Mouse (Mus musculus) erythroid progenitor cell, adult 5-6 weeks (primary cell): ENCODE measurements around the gene G3bp2. TPM values are rescaled to one million over a fixed set of nuclear protein-coding genes. Genes with fewer than 3 reads are reported as not detected.

Experiments
- ATAC-seq: replicated peaks from 2 replicates; pipeline ENCODE4 v1.8.0; 2016; ENCODE audit warnings: moderate number of reproducible peaks, mild to moderate bottlenecking, moderate TSS enrichment, inconsistent platforms; ENCODE audit not compliant: poor library complexity, low FRiP score, severe bottlenecking
- total RNA-seq, 2 experiments: library from RNA; stranded (forward) in 1 of 2; stranded (reverse) in 1 of 2; fragments of 150-400 nt in 1 of 2; fragments of 186-747, 209-891 nt in 1 of 2; gene quantifications; 2 replicates each; pipeline versions ENCODE4 v1.2.3 to v1.2.4; 2015 to 2017; ENCODE audit warnings: low replicate concordance in 2 of 2

Gene G3bp2
- total RNA-seq, 2 experiments from 2014 or later: 47.8 to 60.5 TPM

DNA sequence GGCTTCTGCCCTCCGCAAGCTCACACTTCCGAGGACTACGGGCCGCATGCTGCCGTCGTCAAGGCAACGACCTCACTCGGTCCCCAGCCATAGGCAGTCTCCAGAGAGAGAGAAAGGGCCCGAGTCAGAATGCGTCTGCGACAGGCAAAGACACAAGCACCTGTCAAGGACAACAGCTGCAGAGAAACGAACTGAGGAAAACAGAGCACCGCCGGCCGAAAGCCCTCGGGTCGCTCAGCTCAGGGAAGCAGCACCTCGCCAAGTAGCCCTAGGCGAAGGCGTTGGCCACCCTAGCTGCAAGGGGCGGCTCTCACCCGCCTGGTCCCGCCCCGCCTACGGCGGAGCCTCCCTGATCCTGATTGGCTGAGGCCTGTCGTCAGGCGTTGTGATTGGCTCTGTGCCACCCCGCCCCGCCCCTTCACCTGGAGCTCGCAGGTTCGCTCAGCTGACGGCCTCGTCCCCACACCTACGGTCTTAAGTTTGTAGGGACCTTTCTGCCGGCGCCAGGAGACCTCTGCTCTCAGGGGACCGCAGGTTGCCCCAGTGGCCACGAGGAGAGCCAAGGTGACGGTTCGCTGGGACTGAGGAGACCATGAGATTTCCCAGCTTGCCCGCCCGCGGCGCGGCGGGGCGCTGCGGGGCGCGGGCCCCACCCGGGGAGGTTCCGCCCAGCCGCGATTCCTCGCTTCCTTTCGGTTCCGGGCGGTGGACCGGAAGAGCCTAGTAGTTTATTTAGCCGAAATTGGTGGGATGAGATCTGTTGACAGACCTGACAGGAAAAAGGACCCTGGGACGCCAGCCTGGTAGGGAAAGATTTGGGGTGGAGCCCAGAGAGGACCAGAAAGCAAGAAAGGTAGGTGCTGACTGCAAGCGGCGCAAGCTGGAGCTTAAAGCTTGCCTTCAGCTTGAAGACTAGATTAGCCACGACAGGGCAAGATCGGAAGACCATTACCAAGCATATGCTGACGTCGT, 40.9 kb downstream of the G3bp2 start:
- ATAC-seq: peak; percentile 100

DNA sequence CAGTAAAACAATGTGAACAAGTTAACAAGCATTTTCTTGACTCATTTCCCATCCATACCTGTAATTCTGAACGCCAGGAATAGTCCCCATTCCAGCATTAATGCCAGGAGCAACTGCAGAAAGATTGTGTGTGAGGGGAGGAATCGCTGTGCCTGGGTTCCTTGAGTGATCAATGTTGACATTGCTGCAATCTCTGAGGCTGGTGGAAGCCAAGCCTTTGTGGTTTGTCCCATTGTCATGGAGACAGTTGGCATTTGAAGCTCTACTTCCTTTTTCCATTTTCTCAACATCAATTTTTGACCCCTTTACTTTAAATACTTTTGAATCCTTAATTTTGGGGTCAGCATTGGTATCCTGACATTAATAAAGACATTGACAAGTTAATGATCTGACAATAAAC, 63.6 kb downstream of the G3bp2 start:
- no peak for ATAC-seq

DNA sequence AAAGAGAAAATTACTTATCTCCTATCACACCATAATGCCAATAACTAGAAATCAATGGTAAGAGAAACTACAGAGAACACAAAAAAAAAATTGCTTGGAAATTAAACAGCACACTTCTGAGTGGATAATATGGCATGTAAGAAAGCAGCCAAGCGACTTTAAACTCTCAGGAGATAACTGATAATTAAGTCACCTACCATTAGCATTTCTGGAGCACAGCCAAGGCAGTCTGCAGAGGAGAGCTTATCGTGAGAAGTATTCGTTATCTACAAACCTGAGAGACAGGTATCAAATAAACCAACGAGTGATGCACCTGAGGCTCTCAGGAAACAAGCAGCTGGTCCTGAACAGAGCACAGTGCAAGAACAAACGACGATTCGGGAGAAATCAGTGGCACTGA, 71.8 kb downstream of the G3bp2 start:
- no peak for ATAC-seq

DNA sequence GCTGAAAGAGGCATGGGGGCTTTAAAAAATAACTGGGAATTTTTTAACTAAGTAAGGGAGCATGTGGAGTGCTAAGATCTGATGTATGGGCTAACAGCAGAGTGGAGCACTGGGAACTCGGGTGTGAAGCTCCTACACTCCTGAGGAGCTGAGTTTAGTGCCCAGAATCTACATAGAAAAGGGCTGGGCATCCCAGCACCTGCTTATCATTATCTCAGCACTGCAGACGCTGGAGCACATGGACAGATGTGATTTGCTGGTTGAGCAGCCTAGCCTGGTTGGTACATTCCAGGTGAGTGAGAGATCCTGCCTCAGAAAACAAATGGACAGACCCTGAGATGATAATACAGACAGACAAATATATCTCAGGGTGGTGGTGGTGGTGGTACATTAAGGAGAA, 73.7 kb downstream of the G3bp2 start:
- no peak for ATAC-seq

DNA sequence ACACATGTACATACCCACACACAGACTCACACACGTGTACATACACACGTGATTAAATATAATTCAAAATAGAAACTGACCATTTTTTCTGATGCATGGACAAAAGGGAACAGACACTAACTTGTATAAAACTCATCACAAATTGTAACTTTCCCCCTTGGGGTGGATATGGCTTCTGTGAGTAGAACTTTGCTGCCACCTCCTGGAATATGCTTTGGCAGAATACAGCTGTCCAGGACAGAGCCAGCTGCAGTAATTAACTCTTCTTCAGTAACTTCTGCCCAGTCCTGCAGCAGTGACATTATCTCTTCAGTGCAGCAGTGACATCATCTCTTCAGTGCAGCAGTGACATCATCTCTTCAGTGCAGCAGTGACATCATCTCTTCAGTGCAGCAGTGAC, 80.5 kb downstream of the G3bp2 start:
- no peak for ATAC-seq

Other genes with a start within 250 kb of the G3bp2 start
- 44.4 and 72.1 TPM in 2 replicates for gene Rchy1, start 120.7 kb downstream of the G3bp2 start, total RNA-seq (2015; ENCODE audit: low replicate concordance)
- 33.2 and 39.5 TPM in 2 replicates for gene Rchy1, start 120.7 kb downstream of the G3bp2 start, total RNA-seq (2017; ENCODE audit: low replicate concordance)
- not detected in 2 replicates for gene Odaph, start 96.2 kb downstream of the G3bp2 start, total RNA-seq (2015; ENCODE audit: low replicate concordance)
- gene Odaph, start 96.2 kb downstream of the G3bp2 start, total RNA-seq (2017; ENCODE audit: low replicate concordance): not detected in 2 replicates
- 0.42 TPM in 1 of 2 replicates, not detected in the other for gene Cdkl2, start 39.8 kb downstream of the G3bp2 start, total RNA-seq (2015; ENCODE audit: low replicate concordance)
- gene Cdkl2, start 39.8 kb downstream of the G3bp2 start, total RNA-seq (2017; ENCODE audit: low replicate concordance): 2.0 TPM in 1 of 2 replicates, not detected in the other
- 28.5 and 44.9 TPM in 2 replicates for gene Uso1, start 54.2 kb upstream of the G3bp2 start, total RNA-seq (2015; ENCODE audit: low replicate concordance)
- gene Uso1, start 54.2 kb upstream of the G3bp2 start, total RNA-seq (2017; ENCODE audit: low replicate concordance): 20.8 and 36.7 TPM in 2 replicates
- not detected in 2 replicates for gene U90926, start 131.7 kb upstream of the G3bp2 start, total RNA-seq (2015; ENCODE audit: low replicate concordance)
- gene U90926, start 131.7 kb upstream of the G3bp2 start, total RNA-seq (2017; ENCODE audit: low replicate concordance): not detected in 2 replicates
- gene Ppef2, start 172.6 kb upstream of the G3bp2 start, total RNA-seq (2015; ENCODE audit: low replicate concordance): not detected in 2 replicates
- gene Ppef2, start 172.6 kb upstream of the G3bp2 start, total RNA-seq (2017; ENCODE audit: low replicate concordance): not detected in 2 replicates
- 8.8 and 26.7 TPM in 2 replicates for gene Naaa, start 194.5 kb upstream of the G3bp2 start, total RNA-seq (2015; ENCODE audit: low replicate concordance)
- gene Naaa, start 194.5 kb upstream of the G3bp2 start, total RNA-seq (2017; ENCODE audit: low replicate concordance): 7.8 and 8.3 TPM in 2 replicates
- gene Sdad1, start 226.8 kb upstream of the G3bp2 start, total RNA-seq (2015; ENCODE audit: low replicate concordance): 7.9 and 8.0 TPM in 2 replicates
- gene Sdad1, start 226.8 kb upstream of the G3bp2 start, total RNA-seq (2017; ENCODE audit: low replicate concordance): 6.9 and 8.0 TPM in 2 replicates
- gene Cxcl9, start 244.4 kb upstream of the G3bp2 start, total RNA-seq (2015; ENCODE audit: low replicate concordance): 0.84 and 2.5 TPM in 2 replicates
- gene Cxcl9, start 244.4 kb upstream of the G3bp2 start, total RNA-seq (2017; ENCODE audit: low replicate concordance): 1.4 and 23.5 TPM in 2 replicates
- not detected in 2 replicates for gene Art3, start 248.1 kb upstream of the G3bp2 start, total RNA-seq (2015; ENCODE audit: low replicate concordance)
- not detected in 2 replicates for gene Art3, start 248.1 kb upstream of the G3bp2 start, total RNA-seq (2017; ENCODE audit: low replicate concordance)